Mouse (Mus musculus) lung, postnatal 25 days (tissue): ENCODE data around the gene Cdh22.

Experiments
- DNase-seq: peaks from one replicate; pipeline ENCODE4 v3.0.0; 2022; ENCODE audit warnings: low spot score

Cdh22 gene

GRCm38 (mm10) chr2:165234613-165235291 is at the start of gene Cdh22:
TSS of gene Cdh22 (minus strand) at chr2:165234853.
- peak; percentile 11 for DNase-seq

GRCm38 (mm10) chr2:165284377-165284776 is 49.7 kb upstream of the Cdh22 start:
- no peak for DNase-seq

GRCm38 (mm10) chr2:165283644-165284043 is 49.0 kb upstream of the Cdh22 start:
- no peak for DNase-seq

- DNase-seq, result no peak
These were observed 47.2 kb upstream of the Cdh22 start for GRCm38 (mm10) chr2:165281779-165282311.

- no peak for DNase-seq
These were observed 44.7 kb upstream of the Cdh22 start for GRCm38 (mm10) chr2:165279351-165279750.

GRCm38 (mm10) chr2:165277188-165277740 is 42.6 kb upstream of the Cdh22 start:
- DNase-seq, result no peak

GRCm38 (mm10) chr2:165275824-165276223 is 41.2 kb upstream of the Cdh22 start:
- DNase-seq, result peak; percentile 50

- DNase-seq, result no peak
These were observed 40.5 kb upstream of the Cdh22 start for GRCm38 (mm10) chr2:165275124-165275640.

GRCm38 (mm10) chr2:165273589-165273988 is 38.9 kb upstream of the Cdh22 start:
- DNase-seq, result no peak

GRCm38 (mm10) chr2:165271326-165271725 is 36.7 kb upstream of the Cdh22 start:
- no peak for DNase-seq

GRCm38 (mm10) chr2:165270858-165271257 is 36.2 kb upstream of the Cdh22 start:
- no peak for DNase-seq

GRCm38 (mm10) chr2:165266739-165267138 is 32.1 kb upstream of the Cdh22 start:
- no peak for DNase-seq

GRCm38 (mm10) chr2:165263861-165264260 is 29.2 kb upstream of the Cdh22 start:
- no peak for DNase-seq

- DNase-seq, result no peak
These were observed 27.8 kb upstream of the Cdh22 start for GRCm38 (mm10) chr2:165262274-165262990.

GRCm38 (mm10) chr2:165259859-165260258 is 25.2 kb upstream of the Cdh22 start:
- no peak for DNase-seq

- no peak for DNase-seq
These were observed 23.7 kb upstream of the Cdh22 start for GRCm38 (mm10) chr2:165258321-165258720.

- no peak for DNase-seq
These were observed 22.6 kb upstream of the Cdh22 start for GRCm38 (mm10) chr2:165257151-165257834.

GRCm38 (mm10) chr2:165256213-165256612 is 21.6 kb upstream of the Cdh22 start:
- DNase-seq, result no peak

- no peak for DNase-seq
These were observed 19.2 kb upstream of the Cdh22 start for GRCm38 (mm10) chr2:165253867-165254266.

GRCm38 (mm10) chr2:165253269-165253668 is 18.6 kb upstream of the Cdh22 start:
- DNase-seq, result no peak

GRCm38 (mm10) chr2:165252801-165253200 is 18.1 kb upstream of the Cdh22 start:
- no peak for DNase-seq

- no peak for DNase-seq
These were observed 17.7 kb upstream of the Cdh22 start for GRCm38 (mm10) chr2:165252381-165252780.
